Mouse (Mus musculus): Measurements from ENCODE around the gene Mcm9.
A peak's percentile ranks its signal among the peaks of the same experiment; 100 is the strongest.

The Mcm9 gene

DNA sequence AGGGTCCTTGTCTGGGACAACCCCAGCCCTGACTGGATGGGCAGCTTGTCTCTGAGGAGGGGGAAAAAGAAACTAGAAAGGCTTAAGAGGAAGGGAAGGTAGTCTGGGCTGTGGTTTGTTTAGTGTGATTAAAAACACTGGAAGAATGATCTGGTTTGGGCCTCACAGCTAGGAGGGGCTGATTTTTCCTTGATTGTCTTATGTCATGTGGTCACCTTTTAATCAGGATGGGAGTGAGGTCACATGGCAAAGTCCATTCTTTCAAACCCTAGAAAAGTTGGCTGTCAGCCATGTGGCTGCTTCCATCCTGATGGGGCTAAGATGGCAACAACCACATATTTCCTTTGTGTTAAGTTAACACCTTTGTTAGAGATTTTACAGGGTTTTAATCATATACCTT is 61.7 kb downstream of the Mcm9 start:
- DNase-seq = peak; percentile 20

DNA sequence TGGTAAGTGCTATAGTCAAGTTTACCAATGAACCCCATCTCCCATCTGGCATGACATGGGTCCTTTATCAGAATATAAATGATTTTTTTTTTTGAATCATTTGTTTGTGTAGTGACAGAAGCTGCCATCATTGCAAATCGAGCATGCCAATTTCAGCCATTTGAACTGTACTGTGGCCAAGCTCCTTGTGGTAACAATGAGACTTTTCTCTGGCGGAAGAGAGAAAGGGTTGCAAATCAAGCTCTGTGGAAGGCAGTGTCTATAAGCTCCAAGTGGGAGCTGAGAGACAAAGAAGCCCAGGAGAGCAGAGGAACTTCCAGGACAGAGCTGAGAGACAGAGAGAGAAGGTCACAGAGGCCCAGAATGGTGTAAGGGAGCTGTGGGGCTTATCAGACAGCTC is 64.7 kb downstream of the Mcm9 start:
- DNase-seq = no peak

DNA sequence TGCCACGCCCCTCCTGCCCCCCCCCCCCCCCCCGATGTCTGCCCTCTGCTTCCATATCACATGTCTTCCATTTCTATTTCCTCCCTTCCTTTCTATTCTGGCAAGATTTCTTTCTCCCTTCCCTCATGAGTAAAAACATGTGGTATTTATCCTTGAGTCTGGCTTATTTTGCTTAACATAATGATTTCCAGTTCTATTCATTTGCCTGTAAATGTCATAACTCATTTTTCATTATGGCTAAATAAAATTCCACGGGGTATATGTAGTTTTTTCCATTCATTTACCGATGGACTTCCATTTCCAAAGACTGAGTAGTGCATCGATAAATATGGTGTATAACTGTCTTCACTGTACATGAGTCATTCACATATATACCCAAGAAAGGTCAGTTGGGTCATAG is 68.2 kb downstream of the Mcm9 start:
- no peak for DNase-seq

GRCm38 (mm10) chr10:53537596-53537995 is 92.6 kb downstream of the Mcm9 start:
- no peak for DNase-seq

- no peak for DNase-seq
Measured at GRCm38 (mm10) chr10:53532297-53532696, 97.9 kb downstream of the Mcm9 start.

DNA sequence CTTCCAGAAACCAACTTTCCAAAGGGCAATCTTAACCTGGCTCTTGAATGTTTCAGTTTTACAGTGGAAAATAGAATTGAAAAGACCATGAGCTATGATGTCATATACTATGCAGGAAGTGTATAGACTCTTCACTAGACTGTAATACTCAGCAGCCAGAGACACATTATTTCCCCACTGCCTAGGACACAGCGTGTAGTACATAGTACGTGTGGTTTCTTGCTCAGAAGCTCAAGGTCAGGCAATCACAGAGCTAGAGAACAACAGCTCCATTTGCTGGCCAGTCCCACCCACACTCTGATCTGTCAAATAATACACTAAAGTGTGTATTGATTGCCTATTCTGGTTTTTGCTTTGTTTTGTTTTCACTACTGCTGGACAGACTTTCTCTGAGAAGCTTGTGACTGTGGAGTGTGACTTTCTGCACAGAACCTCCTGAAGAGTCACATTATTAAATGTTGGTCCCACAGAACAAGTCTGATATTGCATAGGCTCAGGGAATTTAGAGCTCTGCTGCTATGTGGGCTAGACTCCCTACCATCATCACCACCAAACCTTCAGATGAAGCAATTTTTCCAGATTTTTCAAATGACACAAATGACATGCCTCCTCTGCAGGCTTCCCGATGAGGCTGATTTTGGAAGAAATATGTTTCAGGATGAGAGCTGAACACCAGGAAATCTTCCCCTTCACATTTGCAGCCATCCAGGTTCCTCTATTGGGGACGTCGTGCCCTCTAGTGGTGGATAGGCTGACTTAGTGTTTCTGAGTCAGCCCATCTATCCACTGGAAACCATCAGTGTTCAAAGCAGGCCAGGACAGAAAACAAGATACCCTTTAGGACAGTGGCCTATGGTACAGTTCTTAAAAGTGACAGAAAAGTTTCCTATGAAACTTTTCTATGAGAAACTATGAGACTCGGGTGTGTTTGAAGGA is 102.1 kb downstream of the Mcm9 start:
- DNase-seq = peak; percentile 50

- DNase-seq = no peak
Measured at GRCm38 (mm10) chr10:53527344-53527743, 102.9 kb downstream of the Mcm9 start.

GRCm38 (mm10) chr10:53526350-53526749 is 103.9 kb downstream of the Mcm9 start:
- DNase-seq = no peak

GRCm38 (mm10) chr10:53525265-53525976 is 104.8 kb downstream of the Mcm9 start:
- DNase-seq = no peak

DNA sequence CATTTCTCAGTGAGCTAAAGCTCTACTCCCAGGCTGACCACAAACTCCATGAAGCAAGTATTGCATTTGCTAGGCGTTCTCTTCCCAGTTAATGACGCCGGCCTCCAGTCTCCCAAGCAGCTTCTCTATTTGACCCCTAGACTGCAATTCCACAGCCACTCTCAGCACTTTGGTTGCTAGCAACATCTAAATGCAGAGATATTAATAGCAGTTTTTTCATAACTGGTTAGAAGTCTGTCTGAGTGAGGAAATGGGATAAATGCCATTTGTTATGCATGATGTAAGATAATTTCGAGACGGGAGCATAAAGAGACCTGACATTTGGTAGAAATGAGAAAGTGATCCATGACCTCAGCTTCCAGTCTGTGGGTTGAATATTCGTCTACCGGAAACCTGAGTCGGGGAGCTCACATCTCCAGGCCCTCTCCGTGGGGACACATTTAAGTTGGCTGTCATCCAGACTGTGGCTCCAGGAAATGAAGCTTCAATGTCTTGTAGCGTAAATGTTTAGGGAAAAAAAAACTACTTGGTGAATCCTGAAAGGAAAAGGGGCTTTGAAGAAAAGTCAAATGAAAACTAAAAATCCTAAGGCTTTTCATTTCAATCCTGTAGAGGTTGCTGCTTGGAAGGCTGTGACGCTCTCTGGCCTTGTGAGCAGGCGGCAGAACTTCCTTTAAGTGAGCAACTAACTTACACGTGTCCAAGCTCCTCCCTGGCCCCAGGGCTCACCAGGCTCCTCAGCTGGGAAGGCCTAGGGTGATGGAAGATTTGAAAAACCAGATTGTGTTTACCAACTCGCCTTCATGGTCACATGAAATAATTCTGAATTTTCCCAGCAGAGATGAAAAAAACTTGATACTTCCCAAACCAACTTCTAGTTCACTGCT is 110.9 kb downstream of the Mcm9 start:
- no peak for DNase-seq

- no peak for DNase-seq
Measured at GRCm38 (mm10) chr10:53518599-53518913, 111.7 kb downstream of the Mcm9 start.

- no peak for DNase-seq
Measured at GRCm38 (mm10) chr10:53517770-53518598, 112.3 kb downstream of the Mcm9 start.

DNA sequence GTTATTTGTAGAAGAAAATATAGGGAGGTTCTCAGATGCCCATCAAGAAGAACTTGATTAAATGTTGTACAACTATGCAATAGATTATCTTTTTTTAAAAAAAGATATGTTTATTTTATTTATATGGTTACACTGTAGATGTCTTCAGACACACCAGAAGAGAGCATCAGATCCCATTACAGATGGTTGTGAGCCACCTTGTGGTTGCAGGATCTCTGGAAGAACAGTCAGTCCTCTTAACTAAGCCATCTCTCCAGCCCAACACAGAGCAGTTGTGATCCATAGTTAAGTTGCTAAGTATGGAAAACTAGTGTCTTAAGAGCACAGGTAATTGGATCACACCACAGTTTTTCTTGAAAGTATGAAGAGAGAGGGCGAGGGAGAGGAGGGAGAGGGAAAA is 117.7 kb downstream of the Mcm9 start:
- no peak for DNase-seq

- DNase-seq = peak; percentile 76
Measured at GRCm38 (mm10) chr10:53509158-53509773, 121.0 kb downstream of the Mcm9 start.

DNA sequence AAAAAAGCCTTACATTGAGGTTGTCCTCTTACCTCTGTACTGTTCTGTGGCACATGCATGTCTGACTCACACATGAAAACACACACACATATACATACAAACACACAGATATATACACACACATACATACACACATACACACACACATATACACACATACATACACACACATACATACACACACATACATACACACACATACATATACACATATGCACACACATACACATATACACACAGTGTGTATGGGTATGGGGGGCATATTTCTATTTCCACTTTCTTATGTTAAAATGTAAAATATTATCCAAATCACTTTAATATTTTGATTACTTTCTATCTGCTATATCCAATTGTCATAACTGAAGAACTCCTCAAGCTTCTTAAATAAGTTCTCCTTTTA is 121.6 kb downstream of the Mcm9 start:
- DNase-seq = no peak

- no peak for DNase-seq
Measured at GRCm38 (mm10) chr10:53505526-53505925, 124.7 kb downstream of the Mcm9 start.

DNA sequence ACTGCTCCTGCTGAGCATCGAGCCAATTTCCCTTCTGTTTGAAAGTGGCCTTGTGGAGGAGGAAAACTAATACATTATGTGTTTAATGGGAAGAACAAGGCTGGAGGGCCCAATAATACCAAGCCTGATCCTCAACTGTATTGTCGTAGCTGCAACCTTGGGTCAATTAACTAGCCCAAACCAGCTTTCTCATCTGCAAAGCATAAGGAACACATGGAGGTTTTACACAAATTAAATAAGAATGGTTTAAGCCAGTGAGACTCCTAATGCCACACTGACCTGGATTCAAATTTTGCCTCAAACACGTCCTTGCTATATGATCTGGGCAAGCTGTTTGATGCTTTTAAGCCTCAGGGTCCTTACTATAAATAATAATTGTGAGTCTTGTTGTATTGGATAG is 125.2 kb downstream of the Mcm9 start:
- no peak for DNase-seq

DNA sequence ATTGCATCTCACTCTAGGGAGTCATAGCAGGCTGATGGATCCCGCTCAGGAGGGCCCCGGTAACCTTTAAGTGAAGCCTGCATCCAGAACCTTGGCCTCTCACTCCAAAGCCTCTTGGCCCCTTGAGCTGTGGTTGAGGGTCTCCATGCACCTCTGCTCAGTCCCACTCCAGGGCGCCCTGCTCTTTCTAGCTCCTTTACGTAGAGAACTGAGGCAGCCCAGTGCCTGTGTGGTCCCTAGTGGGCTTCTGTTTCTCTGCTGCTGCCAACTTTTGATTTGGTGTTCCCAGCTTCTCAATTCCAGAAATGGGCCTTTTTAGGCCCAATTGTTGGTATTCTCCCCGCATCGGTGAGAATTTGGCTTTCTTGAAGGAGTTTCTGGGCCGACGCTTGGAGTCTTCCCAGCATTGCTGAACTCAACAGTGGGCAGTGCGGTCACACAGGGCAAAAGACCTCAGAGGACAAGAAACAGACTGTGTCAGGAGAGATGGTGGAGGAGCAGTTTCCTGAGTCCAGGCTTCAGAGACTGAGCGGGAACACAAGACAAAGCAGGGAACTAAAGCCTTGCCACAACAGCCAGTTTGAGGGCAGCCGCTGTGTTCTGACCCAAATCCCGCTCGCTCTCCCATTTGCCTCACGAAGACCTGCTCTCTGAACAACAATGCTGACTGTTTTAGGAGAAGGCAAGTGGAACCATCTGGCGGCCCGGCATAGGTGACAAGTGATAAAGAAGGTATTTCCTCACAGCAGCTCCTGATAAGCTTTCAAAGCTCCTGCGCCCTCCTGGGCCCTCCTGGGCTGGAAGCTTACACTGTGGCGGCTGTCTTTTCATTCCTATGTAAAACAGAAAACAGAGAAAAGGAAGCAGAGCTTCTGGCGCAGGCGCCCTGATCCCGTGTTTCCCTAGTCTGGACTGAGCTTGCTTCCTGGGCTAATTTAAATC is 127.1 kb downstream of the Mcm9 start:
- no peak for DNase-seq

GRCm38 (mm10) chr10:53502471-53502870 is 127.8 kb downstream of the Mcm9 start:
- no peak for DNase-seq

DNA sequence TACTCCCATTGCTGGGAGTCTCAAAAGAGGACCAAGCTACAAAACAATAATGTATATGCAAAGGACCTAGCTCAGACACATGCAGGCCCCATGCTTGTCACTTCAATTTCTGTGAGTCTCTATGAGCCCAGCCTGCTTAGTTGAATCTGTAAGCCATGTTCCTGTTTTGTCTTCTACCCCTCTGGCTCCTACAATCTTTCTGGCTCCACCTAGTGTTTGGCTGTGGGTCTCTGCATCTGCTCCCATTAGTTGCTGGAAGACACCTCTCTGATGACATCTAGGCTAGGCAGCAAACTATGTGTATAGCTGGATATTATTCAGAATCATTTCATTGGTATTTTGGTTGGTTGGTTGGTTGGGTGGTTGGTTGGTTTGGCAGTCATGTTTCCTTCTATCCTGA is 130.7 kb downstream of the Mcm9 start:
- peak; percentile 68 for DNase-seq

DNA sequence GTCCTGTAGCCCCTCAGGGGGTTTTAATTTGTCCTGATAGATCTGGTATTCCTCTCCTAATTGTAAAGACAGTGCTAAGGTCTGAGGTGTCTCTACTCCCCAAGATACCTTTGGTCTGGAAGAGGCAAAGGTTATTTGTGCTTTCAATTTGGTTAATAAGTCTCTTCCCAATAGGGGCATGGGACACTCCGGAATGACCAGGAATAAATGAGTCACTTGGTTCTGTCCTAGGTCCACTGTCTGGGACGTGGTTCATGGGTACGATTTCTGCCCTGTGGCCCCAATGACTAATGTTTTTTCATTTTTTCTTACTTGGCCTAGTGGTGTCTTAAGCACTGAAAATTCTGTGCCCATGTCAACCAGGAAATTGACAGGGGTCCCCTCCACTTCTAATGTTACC is 134.9 kb downstream of the Mcm9 start:
- peak; percentile 74 for DNase-seq

All from kidney, adult 9 months (tissue).